ENCODE assay signal across 8 mouse cellular contexts in genomic region chr11:77462283-77463100, GRCm38 (mm10). TPM values are rescaled to one million over a fixed set of nuclear protein-coding genes. Genes with fewer than 3 reads are reported as not detected.
DNase-seq lines count a peak whose midpoint lies in the region; ATAC-seq and TF ChIP-seq lines count a peak whose summit lies in the region.

Coro6 (plus strand) TSS chr11:77462411.

- H3K36me3 ChIP-seq in C2C12 (ENCODE audit: control insufficient read depth, insufficient read depth) = no peaks in the 10 kb centered on the region
- no peaks in the 10 kb centered on the region for H3K36me3 ChIP-seq in embryonic facial prominence, embryonic 15.5 days
- H3K36me3 ChIP-seq in heart, embryonic 15.5 days = peaks cover 4% of the 10 kb centered on the region; the same call in 1 of the 2 replicates

- no peaks in the 10 kb centered on the region for H3K9me3 ChIP-seq in embryonic facial prominence, embryonic 15.5 days (replicated peaks)
- no peaks in the 10 kb centered on the region for H3K9me3 ChIP-seq in heart, embryonic 15.5 days (replicated peaks)

- peaks cover 4% of the 10 kb centered on the region for H3K79me3 ChIP-seq in C2C12 (ENCODE audit: low read depth)

- H3ac ChIP-seq in C2C12 (ENCODE audit: control insufficient read depth, insufficient read length, low read depth) = peak within 1 kb of the TSS; percentile 76

- H3K27ac ChIP-seq in embryonic facial prominence, embryonic 15.5 days (replicated peaks) = no peak within 1 kb of the TSS
- peak within 1 kb of the TSS; percentile 94 for H3K27ac ChIP-seq in heart, embryonic 15.5 days

- no peak for TF ChIP-seq CTCF in C2C12 (IDR thresholded peaks at IDR 0.05; ENCODE audit: control insufficient read depth, insufficient read depth, insufficient read length)

- peak within 1 kb of the TSS; percentile 47 for H3K4me3 ChIP-seq in C2C12 (ENCODE audit: insufficient read depth, poor library complexity, severe bottlenecking)
- H3K4me3 ChIP-seq in embryonic facial prominence, embryonic 15.5 days (replicated peaks) = peak within 1 kb of the TSS; percentile 55
- peak within 1 kb of the TSS; percentile 65 for H3K4me3 ChIP-seq in heart, embryonic 15.5 days

- peak within 1 kb of the TSS; percentile 99 for H3K4me2 ChIP-seq in embryonic facial prominence, embryonic 15.5 days (replicated peaks)
- H3K4me2 ChIP-seq in heart, embryonic 15.5 days = peak within 1 kb of the TSS; percentile 88

- ATAC-seq in embryonic facial prominence, embryonic 15.5 days (ENCODE audit: insufficient number of reproducible peaks, low FRiP score, low TSS enrichment, low read depth) = peak; percentile 64
- ATAC-seq in heart, embryonic 15.5 days (replicated peaks; ENCODE audit: insufficient number of reproducible peaks, insufficient read depth, low FRiP score, low read depth) = peak; percentile 80

- H3K27me3 ChIP-seq in C2C12 (ENCODE audit: control insufficient read depth, insufficient read depth, insufficient read length) = no peaks in the 10 kb centered on the region
- H3K27me3 ChIP-seq in embryonic facial prominence, embryonic 15.5 days = peaks cover 52% of the 10 kb centered on the region
- peaks cover 10% of the 10 kb centered on the region for H3K27me3 ChIP-seq in heart, embryonic 15.5 days

- H3K4me1 ChIP-seq in embryonic facial prominence, embryonic 15.5 days = peaks cover 25% of the 10 kb centered on the region
- peaks cover 48% of the 10 kb centered on the region for H3K4me1 ChIP-seq in heart, embryonic 15.5 days (replicated peaks)

- DNase-seq in R1 (ENCODE audit: low read depth, low spot score) = peak; percentile 70
- DNase-seq in kidney, postnatal 25 days = peak; percentile 89 to 92
- peak; percentile 86 for DNase-seq in lung, postnatal 10 days
- DNase-seq in ovary, postnatal 36 days (ENCODE audit: low spot score) = peak; percentile 79
- DNase-seq in c-Kit-positive CD71-positive TER-119-positive erythroid progenitor cells, embryonic 14.5 days (ENCODE audit: low spot score) = no peak

- H3K79me2 ChIP-seq in C2C12 (ENCODE audit: control insufficient read depth, insufficient read depth) = peaks cover 8% of the 10 kb centered on the region

- H3K9ac ChIP-seq in embryonic facial prominence, embryonic 15.5 days = peak within 1 kb of the TSS; percentile 26; the same call in 1 of the 2 replicates
- peak within 1 kb of the TSS; percentile 68 for H3K9ac ChIP-seq in heart, embryonic 15.5 days

- whole genome bisulfite sequencing in embryonic facial prominence, embryonic 15.5 days = 1% methylated on average over 72 of the region's 73 CpGs
- WGBS in heart, embryonic 15.5 days = under 1% methylated on average over 73 of the region's 73 CpGs

TF ChIP-seq in C2C12, 6 proteins besides CTCF, POLR2A, EP300 and RAD21:
- TF ChIP-seq CEBPB (IDR thresholded peaks at IDR 0.05; ENCODE audit: low read depth) (no peak), USF1 (IDR thresholded peaks at IDR 0.05; ENCODE audit: low read depth) (no peak), MYOD1 (IDR thresholded peaks at IDR 0.05; ENCODE audit: control insufficient read depth, insufficient read length, low read depth) (peak; percentile 93), MYOG (IDR thresholded peaks at IDR 0.05; ENCODE audit: control insufficient read depth, extremely low read depth, insufficient read length) (no peak)
TF ChIP-seq in C2C12: peak in this region for 1.

RNA-seq across cellular contexts. Expression of gene Coro6, which starts in this region (rescaled TPM):
- polyA plus RNA-seq in C2C12 (2012; fragmentation: generic; extraction: Trizol) = 12.8 TPM
- polyA plus RNA-seq in embryonic facial prominence, embryonic 15.5 days (2015; fragmentation: Nextera tagmentation; extraction: Ambion mirVana) = 1.6 and 2.4 TPM in 2 replicates
- 42.4 and 43.7 TPM in 2 replicates for polyA plus RNA-seq in heart, embryonic 15.5 days (2015; fragmentation: Nextera tagmentation; extraction: Ambion mirVana)
